ENCODE assay signal across 22 mouse cellular contexts in genomic region chr7:44863210-44863609, GRCm38 (mm10). TPM values are rescaled to one million over a fixed set of nuclear protein-coding genes. Genes with fewer than 3 reads are reported as not detected.
DNase-seq lines count a peak whose midpoint lies in the region; ATAC-seq lines count a peak whose summit lies in the region.
"Had no signal": no experiment of that assay in that cellular context is flagged by ENCODE, and none has a peak within 500 bp of the region (broad histone marks: within the 10 kb centered on the region; RNA-seq: fewer than 3 reads in every experiment).

No protein-coding gene starts in this region.

- peaks cover 62% of the 10 kb centered on the region for H3K4me1 ChIP-seq in heart, embryonic 12.5 days (replicated peaks)
- peaks cover 25% of the 10 kb centered on the region for H3K4me1 ChIP-seq in midbrain, embryonic 11.5 days (ENCODE audit: control insufficient read depth, insufficient read depth, low read length)
- H3K4me1 ChIP-seq in midbrain, embryonic 13.5 days (replicated peaks): peaks cover 63% of the 10 kb centered on the region

- no peaks in the 10 kb centered on the region for H3K27me3 ChIP-seq in heart, embryonic 12.5 days (replicated peaks)
- no peaks in the 10 kb centered on the region for H3K27me3 ChIP-seq in midbrain, embryonic 11.5 days (ENCODE audit: control insufficient read depth, insufficient read depth, low read length)
- no peaks in the 10 kb centered on the region for H3K27me3 ChIP-seq in midbrain, embryonic 13.5 days
- H3K27me3 ChIP-seq: hindbrain, embryonic 12.5 days; liver, embryonic 13.5 days; megakaryocyte, embryonic 14.5 days; Patski; stomach, embryonic 15.5 days had no signal

- no peak overlapping the region for H3K27ac ChIP-seq in heart, embryonic 12.5 days (ENCODE audit: poor library complexity, severe bottlenecking)
- no peak overlapping the region for H3K27ac ChIP-seq in midbrain, embryonic 11.5 days (ENCODE audit: low read depth, low read length)
- no peak overlapping the region for H3K27ac ChIP-seq in midbrain, embryonic 13.5 days
- H3K27ac ChIP-seq: hindbrain, embryonic 12.5 days; liver, embryonic 13.5 days; stomach, embryonic 15.5 days had no signal

- H3K36me3 ChIP-seq in heart, embryonic 12.5 days: peaks cover 52% of the 10 kb centered on the region
- peaks cover 26% of the 10 kb centered on the region for H3K36me3 ChIP-seq in midbrain, embryonic 11.5 days (ENCODE audit: control insufficient read depth, insufficient read depth, low read length)
- peaks cover 67% of the 10 kb centered on the region for H3K36me3 ChIP-seq in midbrain, embryonic 13.5 days

- no peak overlapping the region for H3K4me3 ChIP-seq in heart, embryonic 12.5 days
- H3K4me3 ChIP-seq in midbrain, embryonic 11.5 days (ENCODE audit: low read depth, low read length): no peak overlapping the region
- H3K4me3 ChIP-seq in midbrain, embryonic 13.5 days (replicated peaks): no peak overlapping the region
- H3K4me3 ChIP-seq: hindbrain, embryonic 12.5 days; liver, embryonic 13.5 days; megakaryocyte, embryonic 14.5 days; stomach, embryonic 15.5 days had no signal

- no peak overlapping the region for H3K4me2 ChIP-seq in heart, embryonic 12.5 days
- H3K4me2 ChIP-seq in midbrain, embryonic 11.5 days: no peak overlapping the region
- H3K4me2 ChIP-seq in midbrain, embryonic 13.5 days (replicated peaks): no peak overlapping the region
- H3K4me2 ChIP-seq: hindbrain, embryonic 12.5 days; liver, embryonic 13.5 days; lung, embryonic 14.5 days; stomach, embryonic 15.5 days had no signal

- H3K9ac ChIP-seq in heart, embryonic 12.5 days: 0 out of 2 replicates have a peak overlapping the region, but pooled peaks have one; percentile 24
- no peak overlapping the region for H3K9ac ChIP-seq in midbrain, embryonic 11.5 days (ENCODE audit: low read length)
- H3K9ac ChIP-seq in midbrain, embryonic 13.5 days (replicated peaks): no peak overlapping the region
- H3K9ac ChIP-seq: forebrain, postnatal 0 days; hindbrain, embryonic 12.5 days; liver, embryonic 13.5 days; lung, embryonic 14.5 days; stomach, embryonic 15.5 days had no signal

- DNase-seq in cerebellum, adult 11-12 months: peak; percentile 52
- no peak for DNase-seq in cerebellum, adult 9-11 months
- DNase-seq in heart, adult 18-20 months: no peak
- peak; percentile 80 for DNase-seq in midbrain, embryonic 11.5 days (ENCODE audit: low spot score, missing footprints)
- DNase-seq in kidney, postnatal 4 days: no peak
- no peak for DNase-seq in lung, postnatal 25 days (ENCODE audit: low spot score)
- DNase-seq: adrenal gland, postnatal 25 days; cerebellum, postnatal 14 days; forebrain, postnatal 0 days; gastrocnemius, postnatal 36 days; kidney, adult 11 months; liver, embryonic 13.5 days; lung, embryonic 14.5 days; lung, postnatal 36 days; thymus, postnatal 36 days had no signal

- 87% methylated on average over 14 of the region's 14 CpGs for WGBS in heart, embryonic 12.5 days
- WGBS in midbrain, embryonic 11.5 days: 90% methylated on average over 14 of the region's 14 CpGs
- WGBS in midbrain, embryonic 13.5 days: 90% methylated on average over 14 of the region's 14 CpGs

- ATAC-seq in heart, embryonic 12.5 days (ENCODE audit: insufficient number of reproducible peaks, low FRiP score): no peak
- no peak for ATAC-seq in midbrain, embryonic 11.5 days (ENCODE audit: low FRiP score)
- ATAC-seq in midbrain, embryonic 13.5 days: no peak
- ATAC-seq: forebrain, postnatal 0 days; midbrain, embryonic 16.5 days; Patski had no signal

- H3K9me3 ChIP-seq in heart, embryonic 12.5 days (replicated peaks): no peaks in the 10 kb centered on the region
- H3K9me3 ChIP-seq in midbrain, embryonic 11.5 days (ENCODE audit: control insufficient read depth, low read length): no peaks in the 10 kb centered on the region
- H3K9me3 ChIP-seq in midbrain, embryonic 13.5 days: no peaks in the 10 kb centered on the region
- H3K9me3 ChIP-seq: hindbrain, embryonic 12.5 days; liver, embryonic 13.5 days; megakaryocyte, embryonic 14.5 days; stomach, embryonic 15.5 days had no signal

RNA-seq across cellular contexts. Expression of gene Pnkp, which starts 6.3 kb away (rescaled TPM):
- polyA plus RNA-seq in heart, embryonic 12.5 days (2016; fragmentation: Nextera tagmentation; extraction: Ambion mirVana): 23.3 and 27.0 TPM in 2 replicates
- 10 to 100 TPM; 16.5 to 19.4 TPM for total RNA-seq in heart, adult 18-20 months (2021)
- 26.1 and 28.6 TPM in 2 replicates for polyA plus RNA-seq in midbrain, embryonic 11.5 days (2014; fragmentation: Nextera tagmentation; extraction: Ambion mirVana)
- polyA plus RNA-seq in midbrain, embryonic 13.5 days (2015; fragmentation: Nextera tagmentation; extraction: Ambion mirVana): 32.3 and 38.5 TPM in 2 replicates

RNA-seq across cellular contexts. Expression of gene Ptov1, which starts 6.4 kb away (rescaled TPM):
- polyA plus RNA-seq in heart, embryonic 12.5 days (2016; fragmentation: Nextera tagmentation; extraction: Ambion mirVana): 308 and 321 TPM in 2 replicates
- 100 to 1,000 TPM; 173 to 184 TPM for total RNA-seq in heart, adult 18-20 months (2021)
- 316 and 350 TPM in 2 replicates for polyA plus RNA-seq in midbrain, embryonic 11.5 days (2014; fragmentation: Nextera tagmentation; extraction: Ambion mirVana)
- polyA plus RNA-seq in midbrain, embryonic 13.5 days (2015; fragmentation: Nextera tagmentation; extraction: Ambion mirVana): 524 and 584 TPM in 2 replicates

RNA-seq across cellular contexts. Expression of gene Tbc1d17, which starts 14.3 kb away (rescaled TPM):
- polyA plus RNA-seq in heart, embryonic 12.5 days (2016; fragmentation: Nextera tagmentation; extraction: Ambion mirVana): 60.0 and 61.2 TPM in 2 replicates
- total RNA-seq in heart, adult 18-20 months (2021): 10 to 100 TPM; 36.7 to 57.6 TPM
- polyA plus RNA-seq in midbrain, embryonic 11.5 days (2014; fragmentation: Nextera tagmentation; extraction: Ambion mirVana): 63.4 and 69.4 TPM in 2 replicates
- polyA plus RNA-seq in midbrain, embryonic 13.5 days (2015; fragmentation: Nextera tagmentation; extraction: Ambion mirVana): 109 and 110 TPM in 2 replicates

RNA-seq across cellular contexts. Expression of gene Akt1s1, which starts 14.4 kb away (rescaled TPM):
- 105 and 108 TPM in 2 replicates for polyA plus RNA-seq in heart, embryonic 12.5 days (2016; fragmentation: Nextera tagmentation; extraction: Ambion mirVana)
- total RNA-seq in heart, adult 18-20 months (2021): 10 to 100 TPM; 65.1 to 67.1 TPM
- 31.8 and 34.3 TPM in 2 replicates for polyA plus RNA-seq in midbrain, embryonic 11.5 days (2014; fragmentation: Nextera tagmentation; extraction: Ambion mirVana)
- polyA plus RNA-seq in midbrain, embryonic 13.5 days (2015; fragmentation: Nextera tagmentation; extraction: Ambion mirVana): 78.9 and 88.2 TPM in 2 replicates

RNA-seq across cellular contexts. Expression of gene Med25, which starts 29.3 kb away (rescaled TPM):
- polyA plus RNA-seq in heart, embryonic 12.5 days (2016; fragmentation: Nextera tagmentation; extraction: Ambion mirVana): 76.8 and 81.2 TPM in 2 replicates
- total RNA-seq in heart, adult 18-20 months (2021): 10 to 100 TPM; 75.9 to 79.8 TPM
- polyA plus RNA-seq in midbrain, embryonic 11.5 days (2014; fragmentation: Nextera tagmentation; extraction: Ambion mirVana): 69.5 and 75.4 TPM in 2 replicates
- polyA plus RNA-seq in midbrain, embryonic 13.5 days (2015; fragmentation: Nextera tagmentation; extraction: Ambion mirVana): 151 and 162 TPM in 2 replicates

Comparison
In these comparisons a context has a peak if more than half of its experiments do, and no peak if none do; other contexts are left out.
1. DNase-seq: peak in cerebellum, adult 11-12 months (single experiment) and midbrain, embryonic 11.5 days (single experiment); none in cerebellum, adult 9-11 months (single experiment), heart, adult 18-20 months (0 of 2), kidney, postnatal 4 days (0 of 2) and lung, postnatal 25 days (single experiment).